Mouse (Mus musculus) lung, embryonic 14.5 days (tissue): ENCODE measurements around the gene Cog5. TPM values are rescaled to one million over a fixed set of nuclear protein-coding genes. Genes with fewer than 3 reads are reported as not detected.

ENCODE experiments used
- ATAC-seq: fragments of 200-750 bp; cut with Nextera tagmentation; 2 replicates; pipeline ENCODE4 v1.8.0; 2017; ENCODE audit warnings: mild to moderate bottlenecking, moderate TSS enrichment, moderate library complexity; ENCODE audit not compliant: insufficient read depth
- DNase-seq: peaks from one replicate; pipeline ENCODE4 v3.0.0-alpha.2; 2015
- H3K27ac ChIP-seq: fragments of 300-500 bp; sonication (generic); 2 replicates; pipeline ENCODE4 v1.5.1; 2014; ENCODE audit warnings: low read depth, mild to moderate bottlenecking, moderate library complexity
- H3K27me3 ChIP-seq: fragments of 300-500 bp; sonication (generic); 2 replicates; pipeline ENCODE4 v1.6.1; 2014; ENCODE audit warnings: low read length, control low read depth; ENCODE audit not compliant: insufficient read depth
- H3K36me3 ChIP-seq: fragments of 300-500 bp; sonication (generic); 2 replicates; pipeline ENCODE4 v1.6.1; 2014; ENCODE audit warnings: control low read depth; ENCODE audit not compliant: insufficient read depth
- H3K4me1 ChIP-seq: fragments of 300-500 bp; sonication (generic); 2 replicates; pipeline ENCODE4 v1.6.1; 2014; ENCODE audit warnings: antibody characterized with exemption, control low read depth; ENCODE audit not compliant: insufficient read depth
- H3K4me2 ChIP-seq: fragments of 300-500 bp; sonication (generic); 2 replicates; pipeline ENCODE4 v1.6.1; 2014; ENCODE audit warnings: mild to moderate bottlenecking
- H3K4me3 ChIP-seq: fragments of 300-500 bp; sonication (generic); 2 replicates; pipeline ENCODE4 v1.5.1; 2014; ENCODE audit warnings: low read depth, low read length
- H3K9ac ChIP-seq: fragments of 300-500 bp; sonication (generic); 2 replicates; pipeline ENCODE4 v1.6.1; 2014
- H3K9me3 ChIP-seq: fragments of 300-500 bp; sonication (generic); 2 replicates; pipeline ENCODE4 v1.6.1; 2016; ENCODE audit warnings: low read depth, low read length, control low read depth
- CTCF ChIP-seq: IDR thresholded peaks from 2 replicates; pipeline ENCODE4 v1.5.1; 2016; ENCODE audit warnings: antibody characterized with exemption, low read depth
- WGBS: fragments of 180-500 bp; shearing (Covaris S2); extraction: QIAGEN DNeasy Blood & Tissue Kit; methylation state at CpG from one replicate; pipeline ENCODE4 v1.1.7; 2014; 5-methylcytosine and 5-hydroxymethylcytosine counted together
- polyA plus RNA-seq: library from polyadenylated mRNA; unstranded; fragments of >200 nt; fragmentation: Nextera tagmentation; extraction: Ambion mirVana; gene quantifications from 2 replicates; pipeline ENCODE4 v1.2.1, GENCODE M21; 2014

Cog5 gene
- polyA plus RNA-seq, 1 experiment from 2014 or later, result 34.0 TPM

GRCm38 (mm10) chr12:31839249-31839648 is 184.6 kb downstream of the Cog5 start:
- Histone ChIP-seq H3K4me2 (no peak overlapping the region), H3K4me1 (no peaks in the 10 kb centered on the region), H3K27ac (no peak overlapping the region), H3K9me3 (no peaks in the 10 kb centered on the region), H3K9ac (no peak overlapping the region), H3K4me3 (no peak overlapping the region), H3K36me3 (no peaks in the 10 kb centered on the region), H3K27me3 (no peaks in the 10 kb centered on the region)
- TF ChIP-seq CTCF, result no peak
- ATAC-seq, result no peak
- DNase-seq, result no peak

DNA sequence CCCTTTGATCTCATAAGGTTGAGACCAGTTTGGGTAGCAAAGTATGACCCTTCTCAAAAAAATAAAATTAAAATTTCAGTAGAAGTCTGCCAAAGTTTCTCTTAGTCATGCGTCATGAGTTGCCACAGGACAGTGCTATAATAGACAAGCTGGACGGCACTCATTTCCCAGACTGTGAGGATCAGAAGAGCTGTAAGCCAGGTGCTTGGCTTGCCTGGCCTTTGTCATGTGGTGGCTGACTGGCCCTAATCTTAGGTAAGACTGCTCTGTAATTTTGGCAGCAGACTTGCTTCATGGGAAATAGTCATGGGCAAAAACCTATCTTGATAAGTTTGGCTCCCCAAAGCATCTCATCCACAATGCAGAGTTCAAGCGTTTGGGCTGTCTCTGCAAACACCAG is 191.4 kb downstream of the Cog5 start:
- Histone ChIP-seq H3K9ac (no peak overlapping the region), H3K27ac (no peak overlapping the region), H3K9me3 (no peaks in the 10 kb centered on the region), H3K4me2 (no peak overlapping the region), H3K4me3 (no peak overlapping the region), H3K4me1 (no peaks in the 10 kb centered on the region), H3K27me3 (no peaks in the 10 kb centered on the region), H3K36me3 (no peaks in the 10 kb centered on the region)
- DNase-seq, result no peak
- 86% methylated on average over 3 of the region's 3 CpGs for WGBS
- no peak for TF ChIP-seq CTCF
- ATAC-seq, result no peak

DNA sequence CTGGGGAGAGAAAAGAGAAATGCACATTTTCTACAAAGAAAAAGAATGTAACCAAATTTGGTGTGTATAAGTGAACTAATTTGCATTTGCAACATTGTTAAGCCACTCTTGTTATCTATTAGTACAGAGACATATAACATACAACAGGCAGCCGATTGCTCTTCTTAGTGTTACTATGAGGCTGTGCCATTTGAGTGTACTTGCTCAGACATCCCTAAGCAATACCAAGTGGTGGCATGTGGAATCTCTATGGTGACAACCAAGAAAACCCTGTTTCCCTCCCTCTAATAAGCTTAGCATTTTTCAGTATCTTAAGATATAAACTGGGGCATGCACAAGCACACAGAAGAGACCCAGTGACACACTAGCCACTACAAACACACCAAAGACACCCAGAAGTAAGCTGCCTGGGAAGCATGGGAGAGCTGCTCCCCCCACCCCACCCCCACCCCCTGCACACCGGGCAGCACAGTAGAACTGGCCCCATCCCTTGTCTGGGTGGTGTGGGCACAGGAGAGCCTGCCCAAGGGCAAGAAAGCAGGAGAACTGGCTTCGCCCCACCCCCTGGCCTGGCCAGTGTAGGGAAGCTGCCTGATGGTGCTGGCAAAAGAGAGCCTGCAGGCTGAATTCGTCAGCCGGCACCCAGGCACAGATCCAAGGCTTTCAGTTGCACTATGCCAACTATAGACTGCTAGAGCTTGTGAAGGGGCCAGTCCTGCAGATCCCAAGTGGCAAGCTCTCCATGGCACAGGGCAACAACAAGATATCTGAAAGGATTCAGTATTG is 194.2 kb downstream of the Cog5 start:
- Histone ChIP-seq H3K9ac (no peak overlapping the region), H3K36me3 (no peaks in the 10 kb centered on the region), H3K27me3 (no peaks in the 10 kb centered on the region), H3K4me3 (no peak overlapping the region), H3K9me3 (no peaks in the 10 kb centered on the region), H3K27ac (no peak overlapping the region), H3K4me2 (no peak overlapping the region), H3K4me1 (no peaks in the 10 kb centered on the region)
- peak; percentile 93 for ATAC-seq
- TF ChIP-seq CTCF, result no peak
- DNase-seq, result peak; percentile 77
- 62% methylated on average over 5 of the region's 5 CpGs for WGBS

DNA sequence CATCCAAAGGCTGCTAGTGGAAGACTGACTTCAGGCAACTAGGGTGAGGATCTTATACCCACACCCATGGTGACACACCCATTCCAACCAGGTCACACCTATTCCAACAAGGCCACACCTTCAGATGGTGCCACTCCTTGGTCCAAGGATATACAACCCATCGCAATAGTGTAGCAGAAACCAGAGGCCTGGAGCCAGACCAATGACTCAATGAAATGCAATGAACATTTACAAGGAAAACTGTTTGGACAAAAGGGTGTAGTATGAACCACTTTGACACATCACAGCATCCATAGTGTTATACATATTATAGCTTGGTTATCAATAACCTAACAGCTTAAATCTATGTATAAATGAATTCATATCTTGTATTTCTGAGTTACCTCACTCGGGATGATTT is 194.9 kb downstream of the Cog5 start:
- Histone ChIP-seq H3K27me3 (no peaks in the 10 kb centered on the region), H3K36me3 (no peaks in the 10 kb centered on the region), H3K9me3 (no peaks in the 10 kb centered on the region), H3K4me3 (no peak overlapping the region), H3K4me1 (no peaks in the 10 kb centered on the region), H3K9ac (no peak overlapping the region), H3K27ac (no peak overlapping the region), H3K4me2 (no peak overlapping the region)
- DNase-seq (no peak), ATAC-seq (no peak)
- 79% methylated on average over 2 of the region's 2 CpGs for WGBS
- TF ChIP-seq CTCF, result no peak

DNA sequence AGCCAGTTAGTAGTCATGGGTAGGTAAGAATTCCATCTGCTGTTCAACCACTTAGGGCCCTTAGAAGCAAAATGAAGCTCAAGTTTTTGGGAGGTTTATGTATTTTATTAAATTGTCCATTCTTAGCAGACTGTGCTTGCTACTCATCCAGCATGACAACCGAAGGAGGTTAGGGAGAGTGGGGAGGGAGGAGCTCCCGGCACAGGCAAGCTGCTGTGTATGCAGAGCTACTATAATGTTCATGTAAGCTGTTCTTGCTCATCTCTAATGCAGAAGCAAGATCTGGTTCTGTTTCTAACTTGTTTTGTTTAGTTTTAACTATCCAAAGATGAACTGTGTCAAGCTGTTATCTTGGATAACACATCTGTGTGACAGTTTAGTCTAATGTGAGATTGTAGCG is 199.4 kb downstream of the Cog5 start:
- no peak overlapping the region for H3K4me2 ChIP-seq
- H3K27ac ChIP-seq, result no peak overlapping the region
- DNase-seq (peak; percentile 23), ATAC-seq (no peak)
- 43% methylated on average over 3 of the region's 3 CpGs for WGBS
- no peaks in the 10 kb centered on the region for H3K9me3 ChIP-seq
- no peaks in the 10 kb centered on the region for H3K4me1 ChIP-seq
- no peaks in the 10 kb centered on the region for H3K27me3 ChIP-seq
- TF ChIP-seq CTCF, result no peak
- H3K36me3 ChIP-seq, result no peaks in the 10 kb centered on the region
- no peak overlapping the region for H3K4me3 ChIP-seq
- no peak overlapping the region for H3K9ac ChIP-seq

DNA sequence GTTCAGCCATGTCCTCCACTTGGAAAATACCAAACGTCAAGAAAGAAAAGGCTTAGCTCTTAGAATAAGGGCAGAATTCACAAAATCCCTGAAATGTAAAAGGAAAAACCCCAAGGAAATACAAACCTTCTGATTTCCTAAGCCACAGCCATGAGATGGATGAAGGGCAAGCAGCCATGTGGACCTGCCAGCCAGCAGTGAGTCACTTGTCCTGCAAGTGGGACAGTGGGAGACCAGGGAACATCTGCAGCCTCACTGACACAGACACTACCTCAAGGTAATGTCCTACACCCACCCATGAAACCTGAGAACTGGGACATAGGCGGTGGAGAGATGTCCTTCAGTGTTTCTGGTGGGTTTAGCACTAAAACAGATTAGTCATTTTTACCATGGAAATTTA is 200.1 kb downstream of the Cog5 start:
- no peak overlapping the region for H3K4me2 ChIP-seq
- no peaks in the 10 kb centered on the region for H3K36me3 ChIP-seq
- H3K27ac ChIP-seq, result no peak overlapping the region
- H3K9me3 ChIP-seq, result no peaks in the 10 kb centered on the region
- no peak for ATAC-seq
- H3K27me3 ChIP-seq, result no peaks in the 10 kb centered on the region
- H3K4me1 ChIP-seq, result no peaks in the 10 kb centered on the region
- WGBS, result 70% methylated on average over 2 of the region's 2 CpGs
- no peak for TF ChIP-seq CTCF
- no peak for DNase-seq
- H3K4me3 ChIP-seq, result no peak overlapping the region
- H3K9ac ChIP-seq, result no peak overlapping the region

DNA sequence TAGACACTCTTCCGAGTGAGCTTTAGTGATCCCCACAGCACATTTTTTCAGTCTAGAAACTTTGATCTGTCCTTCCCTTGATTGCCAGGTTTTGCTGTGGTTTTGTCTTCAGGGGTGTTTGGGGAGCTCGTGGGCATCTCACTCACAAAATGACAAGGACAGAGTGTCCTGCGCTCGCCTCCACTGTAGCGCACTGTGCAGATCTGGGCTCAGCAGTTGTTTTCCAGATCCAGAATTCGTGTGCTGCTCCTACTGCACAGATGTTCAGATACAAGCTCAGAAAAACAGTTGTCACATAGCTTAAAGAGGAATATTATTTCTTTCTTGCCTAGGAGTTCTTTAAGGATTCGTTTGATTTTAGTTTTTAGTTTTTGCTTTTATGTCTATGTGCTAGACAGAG is 203.1 kb downstream of the Cog5 start:
- Histone ChIP-seq H3K36me3 (no peaks in the 10 kb centered on the region), H3K9me3 (no peaks in the 10 kb centered on the region), H3K27ac (no peak overlapping the region), H3K9ac (no peak overlapping the region), H3K4me2 (no peak overlapping the region), H3K4me3 (no peak overlapping the region), H3K4me1 (no peaks in the 10 kb centered on the region), H3K27me3 (no peaks in the 10 kb centered on the region)
- TF ChIP-seq CTCF, result no peak
- 82% methylated on average over 7 of the region's 7 CpGs for WGBS
- no peak for DNase-seq
- ATAC-seq, result no peak
